Mouse (Mus musculus): ENCODE measurements at regions not wholly inside any gene's neighbourhood (a gene's known extent, or its start where the extent isn't known, plus 50 kb on each side); places are given as distances from the start of the nearest gene placed in this dataset.

DNA sequence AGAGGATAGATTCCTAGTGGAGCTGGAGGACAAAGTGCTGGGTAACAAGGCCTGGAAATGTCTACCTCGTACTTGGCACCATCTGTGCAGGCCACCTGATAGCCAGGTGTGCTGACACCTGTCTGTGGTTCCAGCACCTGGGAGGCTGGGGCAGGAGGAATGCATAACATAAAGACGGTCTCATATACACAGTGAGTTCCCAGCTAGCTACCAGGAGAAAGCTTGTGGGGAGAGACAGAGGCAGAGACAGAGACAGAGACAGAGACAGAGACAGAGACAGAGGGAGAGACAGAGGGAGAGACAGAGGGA is 299.7 kb upstream of the Cd180 start:
- DNase-seq: no peak

- no peak for DNase-seq
Measured at GRCm38 (mm10) chr13:102394057-102394456, 299.3 kb upstream of the Cd180 start.

DNA sequence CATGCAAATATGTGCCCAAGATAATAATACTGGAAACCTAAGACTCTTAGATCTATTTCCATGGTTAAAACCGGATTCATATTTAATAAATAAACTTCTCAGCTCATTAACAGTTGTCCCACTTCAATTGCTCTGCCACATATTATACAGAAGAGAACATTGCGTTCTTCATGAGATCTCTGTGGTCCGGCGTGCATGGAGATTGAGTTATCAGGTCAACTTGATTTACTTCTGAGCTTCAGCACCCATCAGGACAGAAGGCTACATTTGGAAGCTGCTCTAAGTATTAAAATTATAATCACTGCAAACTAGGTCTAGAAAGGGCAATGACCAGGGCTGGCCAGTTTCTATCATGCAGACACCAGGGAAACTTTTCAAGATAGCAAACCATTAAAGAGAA is 295.9 kb upstream of the Cd180 start:
- DNase-seq: no peak

DNA sequence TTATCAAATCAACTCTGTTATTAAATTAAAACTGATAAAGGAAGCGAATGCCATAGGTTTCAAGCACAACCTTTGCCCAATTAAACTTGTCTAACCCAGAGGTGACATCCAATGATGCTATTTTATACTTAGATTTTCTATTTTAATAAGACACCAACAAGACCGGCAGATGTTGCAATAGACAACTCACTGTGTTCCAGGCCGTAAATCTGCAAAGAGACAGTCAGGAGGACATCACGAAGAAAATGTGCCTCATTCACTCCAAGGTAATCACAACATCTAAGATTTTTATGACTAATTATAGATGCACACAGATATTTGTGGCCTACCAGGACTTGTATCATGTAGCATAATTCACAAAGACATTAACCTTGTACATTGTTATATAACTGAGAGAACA is 281.5 kb upstream of the Cd180 start:
- DNase-seq: no peak

DNA sequence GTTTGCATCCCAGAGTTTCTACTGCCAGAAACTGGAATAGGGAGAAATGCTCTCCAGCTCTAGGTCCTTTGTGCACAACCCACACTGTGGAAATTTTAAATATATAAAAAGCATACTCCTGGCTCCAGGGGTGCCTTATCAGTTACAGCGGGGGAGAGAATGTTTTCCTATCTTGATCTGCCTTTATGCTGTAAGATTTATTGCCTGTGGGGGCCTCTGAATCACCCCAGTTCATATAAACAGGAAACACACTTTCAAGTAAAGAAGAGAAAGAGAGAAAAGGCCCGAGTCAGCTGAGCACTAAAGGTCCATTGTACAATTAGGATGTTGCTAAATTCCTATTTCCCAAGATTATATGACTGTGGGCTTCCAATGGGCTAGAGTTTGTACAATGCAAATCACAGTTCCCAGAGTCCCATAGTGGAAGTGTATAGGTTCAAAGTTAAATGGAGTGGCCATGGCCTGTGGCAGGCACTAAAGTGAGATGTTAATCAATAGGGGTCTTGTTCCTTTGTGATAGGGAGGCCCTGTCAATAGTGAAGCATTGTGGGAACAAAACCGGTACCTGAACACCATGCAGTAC is 258.9 kb upstream of the Cd180 start:
- DNase-seq: no peak

- DNase-seq: no peak
Measured at GRCm38 (mm10) chr13:102442676-102443075, 250.7 kb upstream of the Cd180 start.

DNA sequence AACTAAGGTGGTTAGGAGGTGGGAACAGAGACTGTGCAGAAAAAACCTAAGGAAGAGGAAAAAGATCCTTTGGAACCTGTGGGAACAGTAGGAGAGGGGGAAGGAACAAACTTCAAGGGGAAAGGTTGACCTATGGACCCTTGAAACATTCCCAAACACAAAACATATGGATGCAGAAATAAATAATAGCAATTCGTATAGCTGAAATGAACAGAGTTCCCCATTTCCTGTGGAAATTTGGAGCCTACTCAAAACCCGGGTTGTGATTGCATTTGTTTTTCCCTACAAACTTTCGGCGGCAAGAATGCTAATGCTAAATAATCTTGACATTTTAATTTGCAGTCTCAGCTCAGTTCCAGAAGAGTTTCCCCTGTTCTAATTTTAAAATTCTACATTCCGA is 246.0 kb upstream of the Cd180 start:
- DNase-seq: no peak

DNA sequence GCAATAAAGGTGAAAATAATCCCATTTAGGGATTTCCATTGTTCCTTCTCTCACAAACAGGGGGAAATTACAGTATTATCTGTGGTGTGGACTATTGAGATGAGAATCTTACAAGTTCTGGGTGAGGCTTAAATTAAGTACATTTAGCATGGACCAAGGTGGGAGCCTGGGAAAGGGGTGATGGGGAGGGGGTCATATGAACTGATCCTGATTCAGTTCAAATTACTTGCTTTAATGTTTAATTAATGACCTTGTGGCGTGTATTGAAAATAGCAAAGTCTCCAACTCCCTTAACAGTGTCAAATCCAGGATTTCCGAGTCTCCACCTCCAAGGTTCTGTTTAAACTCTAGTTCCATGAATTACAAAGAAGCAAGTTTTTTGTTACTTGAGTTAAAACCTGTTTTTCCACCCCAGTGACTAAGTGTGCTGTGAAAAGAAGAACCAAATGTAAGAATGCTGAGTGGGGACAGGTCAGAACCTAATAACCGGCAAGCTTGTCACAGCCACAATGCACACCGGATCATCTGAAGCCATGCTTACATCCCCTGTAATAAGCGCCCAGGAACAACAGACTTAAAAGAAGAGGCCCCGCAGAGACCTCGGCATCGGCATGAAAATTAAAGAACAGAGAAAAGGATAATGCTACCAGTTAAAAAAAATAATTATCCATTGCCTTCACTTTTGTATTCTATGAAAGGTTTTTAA is 243.8 kb upstream of the Cd180 start:
- no peak for DNase-seq

DNA sequence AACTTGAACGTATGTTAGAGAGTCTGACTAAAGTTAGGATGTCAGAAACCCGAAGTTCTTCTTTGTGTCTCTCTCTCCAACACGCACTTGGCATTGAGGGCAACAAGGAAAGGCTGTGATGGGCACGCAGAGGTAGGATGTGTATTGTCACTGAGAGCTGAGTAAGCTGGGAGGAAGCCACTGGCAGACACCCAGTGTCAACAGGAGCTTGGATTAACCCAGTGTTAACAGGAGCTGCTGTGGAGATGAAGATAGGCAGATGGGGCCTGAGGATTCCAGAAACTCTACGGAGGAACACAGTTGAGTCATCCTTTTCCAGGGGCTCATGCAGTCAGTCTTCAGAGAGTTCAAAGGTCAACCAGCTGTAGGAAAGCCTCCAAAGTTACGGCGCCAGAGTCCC is 242.2 kb upstream of the Cd180 start:
- no peak for DNase-seq

DNA sequence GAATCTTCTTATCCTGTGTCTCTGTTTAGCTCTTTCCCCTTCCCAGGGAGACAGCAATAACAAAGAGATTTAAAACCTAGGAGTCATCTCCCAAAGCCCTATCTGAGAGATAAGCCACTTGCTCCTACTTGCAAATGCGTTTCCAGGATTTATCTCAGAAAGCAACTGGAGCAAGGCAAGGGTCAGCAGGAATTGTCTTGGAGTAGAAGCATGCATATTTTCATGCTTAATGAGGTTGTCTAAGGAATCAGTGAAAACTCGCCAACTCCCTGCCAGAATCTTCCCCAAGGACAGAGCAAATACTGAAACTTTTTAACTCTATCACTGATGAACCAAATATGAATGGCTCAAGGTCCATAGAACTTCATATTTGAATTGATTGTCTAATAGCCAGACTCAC is 234.6 kb upstream of the Cd180 start:
- no peak for DNase-seq

DNA sequence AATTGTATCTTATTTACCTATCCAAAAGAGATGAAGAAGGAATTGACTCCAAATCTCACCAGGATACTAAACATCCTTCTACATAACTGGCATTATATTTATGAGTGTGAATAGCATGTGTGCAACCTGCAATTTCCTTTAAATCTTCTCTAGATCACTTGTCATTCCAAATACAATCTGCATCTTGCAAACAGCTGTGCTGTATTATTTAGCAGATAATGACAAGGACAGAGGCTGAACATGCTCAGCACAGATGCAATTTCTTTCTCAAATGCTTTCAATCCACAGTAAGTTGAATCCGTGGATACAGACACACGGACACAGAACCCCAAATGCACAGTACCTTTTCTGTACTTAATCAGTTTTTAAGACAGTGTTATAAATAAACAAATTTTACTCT is 229.4 kb upstream of the Cd180 start:
- no peak for DNase-seq

- DNase-seq: no peak
Measured at GRCm38 (mm10) chr13:102481906-102482305, 211.5 kb upstream of the Cd180 start.

DNA sequence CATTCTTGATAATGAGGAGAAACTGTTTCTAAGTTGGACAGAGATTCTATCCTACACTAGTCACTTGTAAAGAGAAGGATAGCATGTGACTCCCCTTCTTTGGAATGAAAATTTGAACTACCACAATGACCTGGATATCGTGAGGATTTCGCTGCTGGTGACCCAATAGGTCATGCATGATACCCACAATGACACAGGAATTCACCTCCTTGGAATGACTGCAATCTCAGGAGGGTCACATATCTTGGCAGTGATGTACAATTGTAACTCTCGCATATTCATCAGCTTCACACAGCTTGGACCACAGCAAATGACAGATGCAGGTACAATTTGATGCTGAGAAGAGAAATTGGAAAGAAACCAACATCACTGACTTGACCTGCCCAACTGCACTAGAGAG is 210.9 kb upstream of the Cd180 start:
- no peak for DNase-seq

- no peak for DNase-seq
Measured at GRCm38 (mm10) chr13:102487416-102488097, 205.8 kb upstream of the Cd180 start.

GRCm38 (mm10) chr13:102491370-102491769 is 202.0 kb upstream of the Cd180 start:
- no peak for DNase-seq

DNA sequence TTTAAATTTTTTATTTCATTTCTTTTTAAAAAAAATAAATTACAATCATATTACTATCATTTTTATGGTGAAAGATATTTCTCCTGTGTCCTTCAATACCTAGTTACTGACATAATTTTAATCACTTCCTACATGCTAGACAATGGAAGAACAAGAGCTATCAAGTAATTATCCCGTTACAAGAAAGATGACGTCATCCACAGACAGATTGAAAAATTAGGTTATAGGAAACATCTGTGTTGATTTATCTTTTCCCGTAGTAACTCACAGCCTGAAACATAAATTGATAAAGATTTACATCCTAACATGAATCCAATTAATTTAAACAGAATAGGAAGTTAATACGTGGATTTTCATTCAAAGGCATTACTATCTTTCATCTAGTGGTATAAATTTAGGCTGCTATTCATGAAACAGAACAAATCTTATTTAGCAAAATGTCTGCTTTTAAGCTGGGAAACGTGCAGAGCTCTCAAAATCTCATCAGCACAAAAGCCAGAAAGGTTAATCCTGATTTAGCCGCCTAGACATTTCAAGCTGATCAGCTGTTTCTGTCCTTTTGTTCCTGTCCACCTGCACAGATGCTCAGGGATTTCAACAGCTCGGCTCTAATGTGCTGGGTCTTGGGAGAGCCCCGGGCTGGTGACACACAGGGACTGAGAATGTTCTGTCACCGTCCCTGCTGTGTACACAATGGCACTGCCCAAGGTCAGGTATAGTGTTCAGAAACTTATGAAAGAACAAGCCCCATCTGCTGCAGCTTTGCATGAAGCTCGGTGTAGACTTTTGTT is 189.0 kb upstream of the Cd180 start:
- DNase-seq: no peak

DNA sequence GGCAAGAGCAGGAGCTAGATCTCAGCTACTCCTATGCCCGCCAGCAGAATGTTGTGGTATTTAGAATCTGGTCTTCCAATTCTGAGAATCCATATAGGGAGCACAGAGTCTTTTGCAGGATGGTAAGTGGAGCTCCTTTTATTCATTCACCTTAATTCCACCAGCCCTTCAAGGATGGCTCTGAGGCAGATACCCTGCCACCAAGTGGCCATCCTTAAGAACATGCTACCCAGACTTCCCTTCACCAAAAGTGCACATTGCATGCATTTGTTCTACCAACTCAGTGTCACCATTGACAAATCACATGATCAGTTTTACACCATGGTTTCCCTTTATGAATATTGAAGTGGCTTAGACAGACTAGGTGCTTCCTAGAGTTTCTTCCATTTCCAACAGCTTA is 186.1 kb upstream of the Cd180 start:
- DNase-seq: no peak

DNA sequence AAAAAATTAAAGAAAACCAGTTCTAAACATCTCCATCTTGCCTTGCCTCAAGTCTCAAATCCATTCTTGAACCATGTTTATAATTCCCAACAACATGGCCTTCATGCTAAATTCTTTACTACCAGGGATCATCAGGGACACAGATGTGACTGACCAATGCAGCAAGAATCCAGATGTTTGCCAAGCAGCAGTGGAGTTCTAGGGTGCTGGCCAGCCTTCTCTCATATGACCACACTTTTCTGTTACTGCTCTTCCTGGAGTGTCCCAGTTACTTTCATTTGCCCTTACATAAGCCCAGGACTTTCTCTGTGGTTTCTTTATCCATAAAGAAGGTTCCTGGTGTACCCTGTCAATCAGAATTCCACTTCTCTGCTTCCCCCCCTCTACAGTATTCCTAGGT is 185.4 kb upstream of the Cd180 start:
- DNase-seq: no peak

- DNase-seq: no peak
Measured at GRCm38 (mm10) chr13:102510733-102511279, 182.6 kb upstream of the Cd180 start.

GRCm38 (mm10) chr13:102518169-102518882 is 175.0 kb upstream of the Cd180 start:
- DNase-seq: no peak

GRCm38 (mm10) chr13:102521427-102521826 is 171.9 kb upstream of the Cd180 start:
- no peak for DNase-seq

DNA sequence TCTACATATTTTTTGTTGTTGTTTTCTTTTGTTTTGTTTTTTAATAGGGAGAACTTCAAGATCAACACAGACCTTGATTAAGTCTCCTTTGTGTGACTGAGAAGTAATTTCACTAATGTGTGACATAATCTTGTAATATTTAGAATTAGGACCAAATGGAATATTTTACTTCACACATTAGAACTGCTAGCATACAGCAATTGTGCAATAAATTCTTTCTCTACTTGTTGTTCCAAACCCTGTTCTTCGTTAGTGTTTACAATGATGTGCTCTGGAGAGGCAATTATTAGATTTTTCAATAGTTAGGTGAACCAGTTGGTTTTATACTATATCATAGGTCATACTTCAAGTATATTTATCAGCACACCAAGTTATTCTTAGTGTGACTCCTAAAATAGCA is 171.3 kb upstream of the Cd180 start:
- DNase-seq: no peak

DNA sequence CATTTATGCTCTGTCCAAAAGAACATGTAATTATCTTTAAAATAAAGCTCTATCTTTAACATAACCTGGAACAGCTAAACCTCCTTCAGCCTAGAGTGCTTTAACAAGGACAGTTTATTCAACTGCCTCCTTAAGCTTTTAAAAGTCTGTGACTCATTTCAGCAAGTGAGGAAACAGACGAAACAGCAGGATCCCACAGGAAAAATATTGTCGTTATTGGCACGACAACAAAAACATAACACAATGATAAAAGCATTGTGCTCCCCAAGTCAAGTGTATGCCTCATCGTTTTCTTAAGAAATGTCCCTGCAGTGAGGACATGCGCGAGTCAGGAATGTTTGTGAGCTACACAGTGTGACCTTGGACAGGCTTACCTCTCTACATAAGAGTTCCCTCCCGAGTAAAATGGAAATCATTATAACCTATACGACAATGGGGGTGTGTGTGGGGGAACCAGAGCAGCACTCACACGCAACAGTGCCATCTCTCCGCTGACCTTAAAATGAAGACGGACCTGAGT is 166.7 kb upstream of the Cd180 start:
- DNase-seq: no peak
